Mouse (Mus musculus) urinary bladder, postnatal 14 days (tissue): Measurements from ENCODE around the gene Fars2.
"Not testable (repeated sequence)": the region's sequence is repeated elsewhere in the genome, so short reads cannot be mapped to it uniquely, and the experiment has no call there.

Experiments used
- DNase-seq: peaks from one replicate; pipeline ENCODE4 v3.0.0; 2021; ENCODE audit warnings: low spot score

Gene Fars2

GRCm38 (mm10) chr13:36368799-36369198 lies 251.6 kb downstream of the Fars2 start:
- DNase-seq: no peak

- no peak for DNase-seq
Measured at GRCm38 (mm10) chr13:36369400-36369799, 252.2 kb downstream of the Fars2 start.

- DNase-seq: no peak
Measured at GRCm38 (mm10) chr13:36383236-36383635, 266.0 kb downstream of the Fars2 start.

- DNase-seq: no peak
Measured at GRCm38 (mm10) chr13:36386074-36386473, 268.9 kb downstream of the Fars2 start.

- DNase-seq: no peak
Measured at GRCm38 (mm10) chr13:36391936-36392335, 274.7 kb downstream of the Fars2 start.

- DNase-seq: no peak
Measured at GRCm38 (mm10) chr13:36392666-36393065, 275.5 kb downstream of the Fars2 start.

- no peak for DNase-seq
Measured at GRCm38 (mm10) chr13:36401011-36401410, 283.8 kb downstream of the Fars2 start.

- DNase-seq: no peak
Measured at GRCm38 (mm10) chr13:36413276-36413675, 296.1 kb downstream of the Fars2 start.

GRCm38 (mm10) chr13:36415176-36415575 lies 298.0 kb downstream of the Fars2 start:
- DNase-seq: no peak

- no peak for DNase-seq
Measured at GRCm38 (mm10) chr13:36416546-36416945, 299.3 kb downstream of the Fars2 start.

- no peak for DNase-seq
Measured at GRCm38 (mm10) chr13:36419357-36419756, 302.1 kb downstream of the Fars2 start.

- no peak for DNase-seq
Measured at GRCm38 (mm10) chr13:36422446-36422845, 305.2 kb downstream of the Fars2 start.

GRCm38 (mm10) chr13:36425824-36426705 lies 308.9 kb downstream of the Fars2 start:
- not testable (repeated sequence) for DNase-seq

- no peak for DNase-seq
Measured at GRCm38 (mm10) chr13:36429500-36430189, 312.4 kb downstream of the Fars2 start.

- DNase-seq: no peak
Measured at GRCm38 (mm10) chr13:36430420-36431114, 313.4 kb downstream of the Fars2 start.

GRCm38 (mm10) chr13:36431974-36432518 lies 314.8 kb downstream of the Fars2 start:
- DNase-seq: no peak

- no peak for DNase-seq
Measured at GRCm38 (mm10) chr13:36444748-36445423, 327.7 kb downstream of the Fars2 start.

- DNase-seq: no peak
Measured at GRCm38 (mm10) chr13:36447947-36448346, 330.7 kb downstream of the Fars2 start.

- no peak for DNase-seq
Measured at GRCm38 (mm10) chr13:36448565-36448964, 331.4 kb downstream of the Fars2 start.

GRCm38 (mm10) chr13:36451437-36451836 lies 334.2 kb downstream of the Fars2 start:
- no peak for DNase-seq

- DNase-seq: no peak
Measured at GRCm38 (mm10) chr13:36460473-36460872, 343.3 kb downstream of the Fars2 start.

GRCm38 (mm10) chr13:36463669-36464068 lies 346.5 kb downstream of the Fars2 start:
- no peak for DNase-seq
